Mouse (Mus musculus): ENCODE measurements at regions not wholly inside any gene's neighbourhood (a gene's known extent, or its start where the extent isn't known, plus 50 kb on each side); places are given as distances from the start of the nearest gene placed in this dataset.
A peak's percentile ranks its signal among the peaks of the same experiment; 100 is the strongest.

DNA sequence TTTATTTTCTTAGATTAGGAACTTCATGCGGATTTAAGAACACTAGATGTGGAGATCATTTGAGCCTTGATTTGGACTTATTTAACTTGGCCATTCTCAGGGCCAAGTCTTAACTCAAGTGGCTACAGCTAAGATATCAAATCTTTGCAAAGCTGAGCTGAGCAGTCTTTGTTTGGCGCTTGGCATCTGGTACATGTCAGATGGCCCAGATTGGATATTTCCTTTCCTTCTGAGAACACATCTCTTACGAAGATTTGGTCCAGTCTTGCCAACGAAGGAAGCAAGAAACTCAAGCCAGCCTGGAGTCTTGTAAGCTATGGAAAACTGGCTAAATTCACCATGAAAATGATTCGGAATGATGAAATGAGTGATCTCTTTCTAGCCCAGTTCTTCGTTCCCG is 59.1 kb upstream of the Cdc42ep3 start:
- DNase-seq (ENCODE audit: low spot score): no peak

DNA sequence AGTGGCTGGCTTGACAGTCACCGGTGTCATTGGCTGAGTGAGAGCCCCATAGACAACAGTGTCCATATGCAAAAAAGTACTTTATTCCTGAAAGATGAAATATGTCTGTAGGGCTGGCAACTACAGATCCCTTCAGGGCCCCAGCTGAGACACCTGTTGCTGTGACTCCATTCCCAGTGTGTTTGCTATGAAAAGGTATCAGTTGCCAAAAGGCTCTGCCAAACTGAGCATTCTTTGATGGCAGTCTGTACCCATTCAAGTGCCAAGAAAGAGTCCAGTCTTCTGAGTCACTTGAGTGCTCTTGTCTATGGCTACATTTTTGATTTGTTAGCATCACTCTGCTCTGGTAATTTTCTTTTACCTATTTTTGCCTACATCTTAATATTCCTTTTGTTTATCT is 63.1 kb upstream of the Cdc42ep3 start:
- no peak for DNase-seq (ENCODE audit: low spot score)

DNA sequence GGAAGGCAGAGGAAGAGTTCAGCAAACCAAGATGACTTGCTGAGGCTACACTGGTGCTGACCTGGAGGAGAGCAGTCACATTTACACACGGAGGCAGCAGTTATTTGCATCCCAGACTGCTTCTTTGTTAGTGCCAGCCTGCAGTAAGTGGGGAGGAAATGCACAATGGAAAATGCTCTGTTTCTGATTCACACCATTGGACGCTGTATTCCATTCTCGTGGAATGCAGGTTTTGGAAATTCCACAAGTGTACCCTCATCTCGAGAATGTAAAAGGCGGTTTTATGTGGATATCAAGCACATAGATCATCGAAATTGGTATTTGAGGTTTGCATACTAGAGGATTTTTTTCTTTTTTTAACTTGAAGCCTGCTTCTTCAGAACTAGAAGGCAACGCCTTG is 66.7 kb upstream of the Cdc42ep3 start:
- no peak for DNase-seq (ENCODE audit: low spot score)

DNA sequence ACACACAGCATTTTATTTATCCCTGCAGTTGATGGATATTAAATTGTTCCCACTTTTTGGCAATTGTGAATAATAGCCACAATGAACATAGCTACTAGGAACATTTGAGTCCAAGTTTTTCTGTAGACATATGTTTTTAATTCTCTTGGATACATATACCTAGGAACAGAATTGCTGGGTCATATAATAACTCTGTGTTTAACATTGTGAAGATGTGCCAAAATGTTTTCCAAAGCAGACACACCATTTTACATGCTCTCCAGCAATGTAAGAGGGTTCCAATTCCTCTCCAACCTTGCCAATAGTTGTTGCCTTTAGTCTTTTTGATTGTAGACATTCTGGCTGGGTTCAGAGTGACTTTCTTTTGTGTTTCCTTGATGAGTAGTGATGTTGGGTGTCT is 84.3 kb upstream of the Cdc42ep3 start:
- no peak for DNase-seq (ENCODE audit: low spot score)

DNA sequence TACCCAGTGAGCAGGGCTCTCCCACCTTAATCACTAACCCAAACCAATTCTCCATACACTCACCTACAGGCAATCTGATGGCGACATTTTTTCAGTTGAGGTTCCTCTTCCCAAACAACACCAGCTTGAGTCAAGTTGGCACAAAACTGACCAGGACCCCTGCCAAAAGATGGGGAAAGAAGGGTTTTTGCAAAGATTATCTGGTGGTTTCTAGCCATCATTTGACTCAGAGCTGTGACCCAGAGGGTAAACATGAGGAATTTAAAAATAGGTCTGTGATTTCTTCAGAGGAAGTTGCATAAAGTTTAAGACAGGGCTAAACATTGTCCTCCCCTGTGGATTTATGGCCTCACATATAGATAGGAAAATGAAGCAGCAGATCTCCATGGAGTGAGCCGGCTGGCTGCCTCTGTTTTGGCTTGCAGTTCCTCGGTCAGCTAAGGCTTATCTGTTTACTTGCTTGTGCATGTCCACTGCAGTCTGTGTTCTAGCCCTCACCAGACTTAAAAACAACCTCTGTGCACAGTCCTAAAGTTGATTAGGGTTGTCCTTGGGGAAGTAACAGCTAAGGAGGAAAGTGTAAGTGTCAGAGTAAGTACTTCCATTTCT is 87.7 kb upstream of the Cdc42ep3 start:
- DNase-seq (ENCODE audit: low spot score): peak; percentile 53

DNA sequence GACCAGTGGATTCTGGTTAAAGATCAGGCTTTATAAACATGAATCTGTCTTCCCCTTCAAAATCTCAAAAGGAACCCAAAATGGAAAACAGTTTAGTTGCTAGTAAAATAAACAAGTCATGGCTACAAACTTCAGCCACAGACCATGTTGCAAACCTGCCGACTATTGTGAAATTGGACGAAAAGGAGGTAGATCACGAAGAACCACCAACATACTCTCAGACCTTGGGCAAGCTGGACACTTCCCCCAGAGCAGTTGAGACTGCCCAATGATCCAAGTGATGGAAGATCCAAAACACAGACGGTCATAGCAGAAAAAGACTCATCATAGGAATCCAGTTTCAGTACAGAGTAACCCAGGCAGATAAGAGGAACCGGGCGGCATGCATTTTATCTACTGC is 92.3 kb upstream of the Cdc42ep3 start:
- peak; percentile 11 for DNase-seq (ENCODE audit: low spot score)

DNA sequence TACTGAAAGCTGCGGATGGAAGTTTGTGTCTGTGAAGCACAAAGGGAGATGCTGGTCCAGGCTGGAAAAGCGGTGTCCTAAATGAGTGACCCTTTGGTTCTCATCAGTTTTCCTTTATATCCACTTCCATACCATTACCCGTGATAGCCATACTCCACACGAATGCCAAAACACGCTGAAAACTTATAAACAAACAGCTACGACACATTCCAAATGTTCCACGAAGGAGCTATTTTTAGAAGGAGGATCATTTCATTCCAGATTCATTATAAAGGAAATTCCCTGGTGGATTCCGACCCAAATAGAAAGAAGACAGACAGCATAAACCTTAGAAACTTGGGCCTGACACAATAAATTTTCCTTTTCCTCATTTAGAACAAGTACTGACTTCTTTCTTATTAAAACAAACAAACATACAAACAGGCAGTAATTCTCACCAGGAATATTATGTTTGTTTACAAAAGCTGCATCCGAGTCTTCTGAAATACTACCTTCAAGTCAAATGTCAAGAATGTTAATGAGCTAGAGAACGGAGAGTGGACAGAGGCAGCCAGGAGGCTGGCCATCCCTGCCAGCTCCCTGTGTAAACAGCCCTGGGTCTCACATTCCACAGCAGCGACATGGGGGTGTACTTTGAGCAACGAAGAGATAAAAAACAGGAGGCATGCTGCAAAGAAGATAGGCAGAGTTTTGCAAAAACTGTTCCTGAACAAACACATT is 96.4 kb upstream of the Cdc42ep3 start:
- peak; percentile 33 for DNase-seq (ENCODE audit: low spot score)

DNA sequence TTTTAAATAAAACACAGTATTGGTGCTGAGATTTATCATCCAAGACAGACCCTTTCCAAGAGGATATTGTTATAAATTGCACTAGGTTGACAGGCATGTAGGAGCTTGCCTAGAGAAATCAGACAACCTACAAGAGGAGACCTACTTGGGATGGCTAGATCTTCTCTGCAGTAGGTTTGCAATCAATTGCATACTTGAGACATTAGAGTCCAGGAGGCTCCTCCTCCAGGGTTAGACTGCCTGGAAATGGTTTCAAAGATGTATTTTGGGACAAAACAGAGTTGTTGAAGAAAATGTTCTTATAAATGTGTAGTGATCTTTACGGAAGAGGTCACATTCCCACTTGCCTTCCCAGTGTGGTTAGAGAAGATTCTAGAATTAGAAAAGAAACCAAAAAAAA is 98.9 kb upstream of the Cdc42ep3 start:
- DNase-seq (ENCODE audit: low spot score): no peak

DNA sequence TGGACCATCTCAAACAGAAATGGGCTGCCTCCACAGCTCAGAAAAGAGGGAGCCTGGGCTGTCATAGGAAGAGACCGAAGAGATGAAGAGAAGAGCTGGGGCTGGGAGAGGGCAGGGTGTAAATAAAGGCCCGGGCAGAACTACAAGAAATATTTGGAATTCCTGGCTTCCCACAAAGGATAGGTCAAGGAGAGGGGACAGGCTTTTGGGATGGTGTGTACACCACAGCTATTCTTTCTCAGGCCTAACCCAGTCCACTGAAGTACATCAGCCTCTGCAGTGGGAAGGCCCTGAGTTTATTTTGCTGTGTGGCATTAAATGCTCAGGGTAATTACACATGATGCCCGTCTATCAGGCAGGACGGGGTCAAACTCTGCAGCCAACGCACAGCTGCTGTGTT is 99.6 kb upstream of the Cdc42ep3 start:
- peak; percentile 9 for DNase-seq (ENCODE audit: low spot score)

DNA sequence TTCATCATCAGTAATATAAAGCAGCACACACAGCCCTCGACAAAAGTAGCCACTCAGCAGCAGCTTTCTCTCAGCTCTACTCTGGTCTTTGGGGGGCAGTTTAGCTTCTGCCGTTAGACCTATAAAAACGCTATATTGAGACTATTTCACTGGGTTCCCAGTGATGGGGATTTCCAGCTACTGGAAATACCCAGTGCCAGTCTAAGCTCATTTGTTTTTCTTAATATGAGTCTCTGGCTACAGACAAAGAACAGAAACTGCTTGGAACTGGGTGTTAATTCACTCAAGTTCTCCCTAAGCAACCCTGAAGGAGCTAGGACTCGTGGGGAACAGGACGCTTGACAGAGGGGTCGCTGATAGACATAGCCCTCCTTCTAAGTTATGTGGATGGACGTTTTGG is 100.3 kb upstream of the Cdc42ep3 start:
- no peak for DNase-seq (ENCODE audit: low spot score)

DNA sequence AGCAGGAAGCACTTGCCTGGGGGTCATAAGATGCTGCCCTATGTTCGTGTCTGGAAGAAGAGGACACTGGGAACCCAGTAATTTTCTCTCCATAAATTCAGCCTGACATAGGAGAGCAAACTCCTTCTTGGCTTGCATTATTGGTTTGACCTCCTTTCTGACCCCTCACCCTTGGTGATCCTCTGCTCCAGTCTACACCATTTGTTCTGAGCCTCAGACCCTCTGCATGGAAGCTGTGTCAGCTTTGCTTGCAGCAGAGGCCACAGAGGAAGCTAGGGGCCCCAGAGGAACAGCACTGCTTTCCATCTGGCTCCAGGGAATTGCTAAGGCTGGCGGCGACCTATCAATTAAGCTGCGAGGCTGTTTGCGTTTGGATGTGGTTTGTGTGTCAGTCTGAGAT is 102.7 kb upstream of the Cdc42ep3 start:
- no peak for DNase-seq (ENCODE audit: low spot score)

DNA sequence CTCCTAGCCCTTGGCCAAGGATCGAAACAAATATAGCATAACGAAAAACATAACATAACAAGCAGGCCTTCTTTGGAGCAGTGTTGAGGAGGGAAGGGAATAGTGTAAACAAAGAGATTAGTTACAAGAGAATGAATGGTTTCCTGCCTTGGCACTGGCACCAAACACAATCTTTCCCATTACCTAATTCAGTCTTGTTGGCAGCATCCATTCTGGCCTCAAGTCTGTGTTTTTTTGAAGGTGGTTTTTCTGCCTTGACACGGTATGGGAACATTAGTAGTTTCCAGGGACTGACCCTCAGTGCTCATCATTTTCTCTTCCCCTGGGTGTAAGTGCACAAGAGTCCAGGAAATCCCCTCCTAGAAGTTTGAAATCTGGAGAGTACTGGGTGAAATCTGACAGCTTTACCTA is 106.8 kb upstream of the Cdc42ep3 start:
- peak; percentile 31 for DNase-seq (ENCODE audit: low spot score)

DNA sequence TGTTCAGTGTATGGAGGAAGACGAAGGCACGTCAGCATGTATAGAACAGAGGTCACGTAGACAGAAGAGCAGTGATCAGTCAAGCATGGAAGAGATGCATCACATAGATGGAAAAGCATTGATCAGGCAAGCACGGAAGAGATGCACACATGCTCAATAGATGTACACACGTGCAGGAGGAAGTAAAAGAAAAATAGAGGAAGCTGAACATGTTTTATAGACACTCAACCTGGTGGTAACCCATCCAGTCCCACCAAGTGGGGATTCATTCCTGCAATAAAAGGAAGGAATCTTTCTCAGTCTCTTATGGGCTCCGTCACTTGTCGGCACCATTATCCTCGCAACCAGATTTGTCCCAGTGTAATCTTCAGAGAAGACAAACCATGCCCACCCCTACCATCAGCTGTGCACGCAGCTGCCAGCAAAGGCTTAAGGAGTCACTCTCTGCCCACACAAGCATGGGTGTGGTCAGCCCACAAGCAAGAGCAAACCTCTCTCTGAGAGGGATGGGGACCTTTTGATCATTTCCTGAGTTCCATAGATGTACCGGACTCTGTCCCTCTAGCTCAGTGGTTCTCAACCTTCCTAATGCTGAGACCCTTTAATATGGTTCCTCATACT is 108.3 kb upstream of the Cdc42ep3 start:
- DNase-seq (ENCODE audit: low spot score): no peak

DNA sequence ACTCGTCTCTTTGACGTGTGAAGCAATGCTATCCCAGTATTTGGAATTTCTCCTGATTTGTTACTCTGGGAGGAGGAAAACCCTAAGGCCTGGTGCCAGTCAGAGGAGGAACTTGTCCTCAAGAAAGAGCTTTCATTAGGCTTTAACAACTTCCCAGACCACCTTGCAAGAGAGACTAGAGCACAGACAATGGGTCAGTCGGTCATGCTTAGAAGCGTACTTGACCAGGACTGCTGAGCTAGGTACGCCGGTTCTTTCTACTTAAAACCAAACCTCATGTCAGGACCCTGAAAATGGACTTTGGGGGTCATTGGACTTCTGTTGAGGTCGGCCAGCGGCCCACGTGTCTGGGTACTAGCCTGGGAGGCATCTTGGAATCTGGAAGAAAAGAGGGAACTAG is 110.8 kb upstream of the Cdc42ep3 start:
- DNase-seq (ENCODE audit: low spot score): no peak

DNA sequence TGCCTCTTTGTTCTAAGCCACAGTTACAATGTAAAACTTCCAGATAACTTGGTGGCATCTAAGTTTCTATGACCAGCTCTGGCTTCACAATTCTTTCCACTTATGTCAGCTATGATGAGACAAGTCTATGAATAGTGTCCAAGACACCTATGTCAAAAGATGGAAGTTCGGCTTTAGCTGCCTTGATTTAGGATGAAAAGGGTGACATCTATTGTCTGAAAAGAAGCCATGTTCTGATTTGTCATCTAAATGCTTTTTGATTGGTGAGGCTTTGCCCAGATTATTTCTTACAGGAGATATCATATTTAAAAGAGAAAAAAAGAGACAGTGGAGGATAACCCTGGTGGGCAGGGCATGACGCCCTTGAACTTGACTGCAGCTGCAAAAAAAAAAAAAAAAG is 116.7 kb upstream of the Cdc42ep3 start:
- no peak for DNase-seq (ENCODE audit: low spot score)

DNA sequence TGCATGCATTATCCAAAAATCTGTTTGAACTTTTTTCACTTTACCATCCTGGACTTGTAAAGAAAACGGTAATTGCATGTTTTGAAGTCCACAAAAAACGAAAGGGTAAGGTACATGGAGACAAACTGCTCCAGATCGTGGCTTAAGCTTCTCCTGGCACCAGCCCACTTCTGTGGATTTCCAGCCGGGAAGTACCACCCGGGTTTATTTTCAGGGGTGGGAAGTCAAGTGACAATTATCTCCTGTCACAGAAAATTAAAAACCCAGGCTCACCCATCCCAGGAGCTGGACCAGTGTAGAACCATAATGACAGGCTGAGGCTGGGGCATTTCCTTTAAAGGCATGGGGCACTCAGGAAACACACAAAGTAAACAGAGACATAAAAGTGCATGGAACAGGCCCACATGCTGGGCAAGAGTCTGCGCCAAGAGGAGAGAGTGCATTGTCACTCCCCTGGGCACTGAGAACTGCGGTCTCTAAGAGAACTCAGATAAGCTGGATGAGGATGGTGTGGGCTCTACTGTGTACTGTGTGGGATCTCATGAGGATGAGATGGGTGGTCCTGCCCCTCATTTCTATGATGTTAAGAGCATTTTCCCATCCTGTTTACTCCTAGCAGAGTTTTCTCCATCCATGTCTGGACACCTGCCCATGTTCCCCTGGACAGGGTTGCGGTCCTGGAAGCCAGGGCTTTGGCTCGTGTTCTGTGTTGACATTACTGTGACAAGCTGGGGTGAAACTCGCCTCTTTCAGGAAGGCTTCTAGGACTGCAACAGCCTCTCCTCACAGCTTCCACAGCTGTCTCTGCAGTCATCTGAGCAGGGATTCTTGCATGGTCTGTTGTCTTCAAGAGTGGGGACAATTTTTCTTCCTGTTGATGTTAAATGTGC is 117.5 kb upstream of the Cdc42ep3 start:
- peak; percentile 68 for DNase-seq (ENCODE audit: low spot score)

DNA sequence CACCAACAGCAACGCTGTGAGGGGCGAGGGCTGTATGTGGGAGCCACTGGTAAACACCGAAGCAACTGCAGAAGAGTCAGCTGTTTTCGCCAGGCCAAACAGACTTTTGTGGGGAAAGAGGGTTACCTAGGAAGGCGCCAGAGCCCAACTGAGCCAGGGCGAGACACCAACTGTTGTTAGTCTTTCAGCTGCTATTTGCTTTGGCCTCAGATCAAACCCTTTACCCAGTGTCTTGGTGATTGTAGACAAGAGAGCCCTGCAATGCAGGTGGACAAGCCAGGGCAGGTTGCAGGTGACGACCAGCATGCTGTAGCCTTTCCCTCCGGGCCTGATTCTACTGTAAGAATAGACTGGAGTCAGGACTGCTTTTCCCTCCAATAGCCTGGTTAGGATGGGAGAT is 121.8 kb upstream of the Cdc42ep3 start:
- DNase-seq (ENCODE audit: low spot score): peak; percentile 24

DNA sequence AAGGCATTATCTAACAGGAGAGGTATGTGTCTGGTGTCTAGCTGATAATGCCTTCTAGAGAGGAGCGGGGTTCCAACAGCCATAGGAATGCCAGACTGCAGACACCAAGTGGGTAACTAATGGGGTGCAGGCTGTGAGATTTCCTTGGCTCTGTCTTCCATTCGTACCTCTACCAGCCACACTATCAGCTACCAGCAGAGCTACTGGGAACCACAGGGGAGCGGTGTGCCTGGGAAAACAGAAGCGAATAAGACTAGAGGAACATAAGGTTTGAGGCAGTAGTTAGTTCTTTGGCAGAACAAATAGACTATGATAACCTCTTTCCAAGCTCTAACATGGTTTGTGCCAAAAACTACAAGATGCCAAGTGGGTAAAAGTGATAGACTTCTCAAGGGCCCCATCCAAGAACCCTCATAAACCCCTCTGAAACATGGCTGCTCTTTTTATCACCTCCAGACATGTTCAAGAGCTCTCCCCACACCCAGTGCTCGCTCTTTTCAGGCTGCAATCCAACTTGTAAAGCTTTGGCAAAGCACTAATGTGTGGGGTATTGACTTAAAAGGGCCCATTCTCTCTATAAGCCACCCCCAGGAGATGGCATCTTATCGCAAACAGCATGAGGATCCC is 126.3 kb upstream of the Cdc42ep3 start:
- no peak for DNase-seq (ENCODE audit: low spot score)

DNA sequence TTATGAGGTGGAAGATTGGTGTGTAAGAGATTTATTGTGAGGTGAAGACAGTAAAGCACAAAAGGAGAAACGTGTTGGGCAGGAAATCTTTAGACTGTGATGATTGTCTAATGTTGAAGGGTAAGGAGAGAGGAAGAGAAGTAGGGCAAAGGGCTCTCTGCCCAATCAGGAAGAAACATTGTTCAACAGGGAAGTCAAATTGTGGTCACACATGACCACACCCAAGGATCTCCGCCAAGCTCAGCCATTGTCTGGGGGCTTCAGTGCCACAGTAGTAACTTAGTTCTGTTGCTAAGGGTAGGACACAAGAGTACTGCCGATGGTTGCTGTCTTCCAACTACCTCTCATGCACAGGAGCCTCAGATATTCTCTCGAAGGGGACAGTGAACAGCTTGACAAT is 127.0 kb upstream of the Cdc42ep3 start:
- peak; percentile 38 for DNase-seq (ENCODE audit: low spot score)

DNA sequence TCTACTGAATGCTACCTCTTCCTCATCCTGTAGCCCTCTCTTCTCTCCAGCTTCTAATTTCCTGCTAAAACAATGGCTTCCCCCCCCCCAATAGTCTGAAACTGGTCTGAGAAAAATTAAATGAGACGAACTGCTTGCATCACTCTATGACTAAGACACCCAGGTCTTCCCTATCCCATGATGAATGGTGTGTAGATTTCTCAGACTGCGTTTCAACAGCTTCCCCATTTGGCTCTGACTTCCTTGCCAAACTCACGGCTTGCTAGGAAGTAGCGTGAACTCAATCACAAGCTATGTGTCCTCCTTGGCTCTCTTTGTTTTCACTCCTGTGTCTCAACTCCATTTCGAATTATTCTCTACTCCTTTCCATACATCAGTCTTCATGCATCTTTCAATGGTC is 126.4 kb upstream of the Rmdn2 start:
- no peak for DNase-seq (ENCODE audit: low spot score)

DNA sequence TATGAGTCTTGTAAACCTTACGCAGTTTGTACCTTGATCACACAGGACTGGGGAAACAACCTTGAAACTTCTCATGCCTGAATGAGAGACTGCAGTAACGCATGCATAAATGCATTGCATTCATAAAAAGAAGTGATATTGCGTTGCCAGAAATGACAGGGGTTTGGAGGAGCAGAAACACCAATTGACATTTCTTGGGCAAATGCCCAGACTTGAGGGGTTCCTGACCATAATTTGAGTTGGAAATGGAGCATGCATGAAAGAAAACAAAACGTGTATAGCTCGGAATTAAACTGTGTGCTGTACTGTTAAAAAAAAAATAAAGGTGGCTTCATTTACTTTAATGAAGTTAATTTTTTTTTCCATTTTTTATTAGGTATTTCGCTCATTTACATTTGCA is 122.4 kb upstream of the Rmdn2 start:
- no peak for DNase-seq (ENCODE audit: low spot score)

DNA sequence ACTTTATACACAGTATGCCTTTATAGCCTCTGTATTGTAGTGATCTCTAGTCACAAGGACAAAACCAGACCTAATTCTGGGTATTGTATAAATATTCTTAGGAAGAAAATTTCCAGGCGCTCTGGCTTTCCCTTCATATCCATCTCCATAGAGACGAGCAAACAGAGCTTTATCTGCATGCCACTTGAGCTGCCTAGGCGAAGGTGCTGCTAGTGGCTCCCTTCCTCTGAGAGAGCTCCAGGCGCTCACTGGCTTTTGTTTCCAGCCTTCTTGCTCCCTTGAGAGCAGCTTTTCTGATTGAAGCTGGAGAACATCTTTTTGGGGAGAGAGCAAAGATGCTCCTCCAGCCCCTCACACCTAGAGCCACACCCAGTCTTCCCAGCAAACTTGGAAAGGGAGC is 114.0 kb upstream of the Rmdn2 start:
- DNase-seq (ENCODE audit: low spot score): no peak
